Mouse (Mus musculus): ENCODE data around the gene Ppp1r26. TPM values are rescaled to one million over a fixed set of nuclear protein-coding genes. Genes with fewer than 3 reads are reported as not detected.
"Not testable (repeated sequence)": the region's sequence is repeated elsewhere in the genome, so short reads cannot be mapped to it uniquely, and the experiment has no call there.

The Ppp1r26 gene
- polyA plus RNA-seq, 1 experiment from 2014 or later = 2.8 TPM

DNA sequence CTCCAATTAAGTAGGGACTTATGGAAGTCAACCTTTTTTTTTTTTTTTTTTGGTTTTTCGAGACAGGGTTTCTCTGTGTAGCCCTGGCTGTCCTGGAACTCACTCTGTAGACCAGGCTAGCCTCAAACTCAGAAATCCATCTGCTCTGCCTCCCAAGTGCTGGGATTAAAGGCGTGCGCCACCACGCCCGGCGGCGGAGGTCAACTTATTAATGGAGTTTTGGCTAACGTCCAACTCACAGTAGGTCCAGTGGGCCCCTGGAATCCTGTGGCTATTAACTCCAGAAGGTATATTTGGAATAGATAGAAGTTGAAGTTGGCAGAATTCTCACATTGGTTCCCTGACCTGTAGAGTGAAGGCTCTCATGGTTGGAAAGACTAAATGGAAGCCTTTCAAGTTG lies 25.4 kb downstream of the Ppp1r26 start:
- not testable (repeated sequence) for H3K9ac ChIP-seq (ENCODE audit: low read length); H3K27me3 ChIP-seq (ENCODE audit: control insufficient read depth, insufficient read depth, low read length); H3K4me3 ChIP-seq (ENCODE audit: low read length); H3K27ac ChIP-seq (ENCODE audit: low read length); H3K4me2 ChIP-seq (ENCODE audit: low read depth, low read length); H3K9me3 ChIP-seq (replicated peaks; ENCODE audit: control insufficient read depth, low read length); ATAC-seq (replicated peaks; ENCODE audit: extremely low read depth, insufficient read depth, low FRiP score); H3K4me1 ChIP-seq (ENCODE audit: control insufficient read depth, insufficient read depth, low read length)
- WGBS = 91% methylated on average over 8 of the region's 8 CpGs
- peaks cover 32% of the 10 kb centered on the region for H3K36me3 ChIP-seq (ENCODE audit: control insufficient read depth, insufficient read depth)

GRCm38 (mm10) chr2:28477993-28478392 lies 31.4 kb downstream of the Ppp1r26 start:
- H3K27me3 ChIP-seq (ENCODE audit: control insufficient read depth, insufficient read depth, low read length); H3K4me2 ChIP-seq (ENCODE audit: low read depth, low read length); H3K9ac ChIP-seq (ENCODE audit: low read length); H3K27ac ChIP-seq (ENCODE audit: low read length); H3K36me3 ChIP-seq (ENCODE audit: control insufficient read depth, insufficient read depth); ATAC-seq (replicated peaks; ENCODE audit: extremely low read depth, insufficient read depth, low FRiP score); H3K4me3 ChIP-seq (ENCODE audit: low read length); H3K9me3 ChIP-seq (replicated peaks; ENCODE audit: control insufficient read depth, low read length); H3K4me1 ChIP-seq (ENCODE audit: control insufficient read depth, insufficient read depth, low read length): not testable (repeated sequence)
- WGBS = 85% methylated on average over 5 of the region's 5 CpGs

DNA sequence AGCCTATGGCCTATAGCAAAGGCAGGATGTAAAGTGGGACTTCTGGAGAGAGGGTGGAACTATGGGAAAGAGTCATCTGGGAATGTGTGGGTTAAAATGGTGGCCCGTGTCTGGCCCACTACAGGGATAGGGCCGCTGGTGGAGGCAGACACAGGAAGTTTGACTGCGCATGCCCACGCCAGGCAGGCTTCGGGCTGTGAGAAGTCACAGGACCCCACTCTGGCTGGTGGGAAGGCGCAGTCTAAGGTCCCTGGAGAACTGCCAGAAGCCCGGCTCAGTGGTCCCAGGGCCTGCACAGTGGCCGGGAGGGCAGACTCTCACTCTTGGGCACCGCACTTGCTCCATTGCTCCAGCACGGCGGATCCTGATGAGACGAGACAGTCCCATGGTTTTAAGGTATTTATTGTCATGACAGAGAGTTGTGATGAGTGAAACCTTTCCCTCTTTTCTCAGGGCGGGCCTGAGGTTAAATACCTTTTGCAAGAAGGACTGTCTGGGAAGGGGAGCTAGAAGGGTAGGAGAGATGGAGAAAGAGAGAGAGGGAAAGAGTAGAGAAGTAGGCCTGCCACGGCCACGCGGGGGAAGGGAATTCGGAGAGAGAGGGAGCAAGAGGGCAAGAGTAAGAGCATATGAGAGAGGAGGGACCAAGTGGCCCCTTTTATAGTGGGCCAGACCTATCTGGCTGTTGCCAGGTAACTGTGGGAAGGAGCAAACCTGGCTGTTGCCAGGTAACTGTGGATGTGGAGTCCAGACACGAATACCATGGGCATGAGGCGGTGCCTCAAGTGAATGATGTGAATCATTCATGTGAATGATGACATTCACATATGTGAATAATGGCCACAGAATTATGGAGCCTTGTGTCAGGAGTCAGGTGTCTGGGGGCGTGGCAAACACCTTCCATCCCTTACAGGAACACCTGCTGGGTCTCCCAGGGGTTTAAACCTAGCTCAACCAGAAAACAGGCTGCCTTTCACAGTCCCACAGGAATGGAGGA lies 32.9 kb downstream of the Ppp1r26 start:
- H3K4me1 ChIP-seq (ENCODE audit: control insufficient read depth, insufficient read depth, low read length) = no peaks in the 10 kb centered on the region
- no peaks in the 10 kb centered on the region for H3K27me3 ChIP-seq (ENCODE audit: control insufficient read depth, insufficient read depth, low read length)
- 67% methylated on average over 20 of the region's 20 CpGs for WGBS
- no peak for ATAC-seq (replicated peaks; ENCODE audit: extremely low read depth, insufficient read depth, low FRiP score)
- no peak overlapping the region for H3K27ac ChIP-seq (ENCODE audit: low read length)
- no peaks in the 10 kb centered on the region for H3K9me3 ChIP-seq (replicated peaks; ENCODE audit: control insufficient read depth, low read length)
- H3K4me2 ChIP-seq (ENCODE audit: low read depth, low read length) = no peak overlapping the region
- no peak overlapping the region for H3K9ac ChIP-seq (ENCODE audit: low read length)
- H3K36me3 ChIP-seq (ENCODE audit: control insufficient read depth, insufficient read depth) = no peaks in the 10 kb centered on the region
- no peak overlapping the region for H3K4me3 ChIP-seq (ENCODE audit: low read length)

DNA sequence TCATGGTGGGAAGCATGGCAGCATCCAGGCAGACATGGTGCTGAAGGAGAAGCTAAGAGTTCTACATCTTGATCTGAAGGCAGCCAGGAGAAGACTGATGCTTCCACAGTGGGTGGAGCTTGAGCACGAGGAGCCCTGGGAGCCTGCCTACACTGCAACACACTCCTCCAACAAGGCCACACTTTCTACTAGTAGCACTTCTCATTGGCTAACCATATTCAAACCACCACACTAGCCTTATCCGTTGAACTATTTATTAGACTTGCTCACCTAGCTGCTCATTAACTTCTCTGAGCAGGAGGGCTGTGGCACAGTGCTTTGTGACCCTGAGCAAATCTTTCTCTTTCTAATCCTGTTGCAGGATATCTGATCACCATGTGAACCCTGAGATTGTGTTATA lies 37.3 kb downstream of the Ppp1r26 start:
- Histone ChIP-seq H3K36me3 (ENCODE audit: control insufficient read depth, insufficient read depth) (no peaks in the 10 kb centered on the region), H3K9ac (ENCODE audit: low read length) (no peak overlapping the region), H3K4me1 (ENCODE audit: control insufficient read depth, insufficient read depth, low read length) (no peaks in the 10 kb centered on the region), H3K9me3 (replicated peaks; ENCODE audit: control insufficient read depth, low read length) (no peaks in the 10 kb centered on the region), H3K27me3 (ENCODE audit: control insufficient read depth, insufficient read depth, low read length) (no peaks in the 10 kb centered on the region), H3K4me3 (ENCODE audit: low read length) (no peak overlapping the region), H3K4me2 (ENCODE audit: low read depth, low read length) (no peak overlapping the region), H3K27ac (ENCODE audit: low read length) (no peak overlapping the region)
- ATAC-seq (replicated peaks; ENCODE audit: extremely low read depth, insufficient read depth, low FRiP score) = no peak
- WGBS = 69% methylated on average over 2 of the region's 2 CpGs

DNA sequence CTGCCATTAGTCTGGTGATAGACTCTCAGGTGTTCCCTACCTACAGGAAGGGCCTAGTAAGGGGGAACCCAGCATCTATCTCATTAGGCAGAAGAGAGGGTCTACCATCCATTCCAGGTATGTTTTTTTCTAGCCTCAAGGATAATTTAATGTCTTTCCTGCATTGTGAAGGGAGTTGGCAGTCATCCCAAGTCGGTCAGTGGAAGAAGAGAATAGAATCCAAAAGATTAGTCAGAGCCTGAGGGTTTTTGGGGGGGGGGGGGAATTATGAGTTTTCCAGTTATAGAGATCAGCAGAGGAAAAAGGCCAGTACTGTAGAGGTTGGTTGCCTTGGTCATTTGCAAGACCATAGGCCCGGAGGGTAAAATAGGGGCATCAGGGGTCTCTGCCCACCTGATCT lies 47.9 kb downstream of the Ppp1r26 start:
- no peak for ATAC-seq (replicated peaks; ENCODE audit: extremely low read depth, insufficient read depth, low FRiP score)
- Histone ChIP-seq H3K27me3 (ENCODE audit: control insufficient read depth, insufficient read depth, low read length) (no peaks in the 10 kb centered on the region), H3K9me3 (replicated peaks; ENCODE audit: control insufficient read depth, low read length) (no peaks in the 10 kb centered on the region), H3K4me3 (ENCODE audit: low read length) (no peak overlapping the region), H3K9ac (ENCODE audit: low read length) (no peak overlapping the region), H3K27ac (ENCODE audit: low read length) (no peak overlapping the region), H3K36me3 (ENCODE audit: control insufficient read depth, insufficient read depth) (no peaks in the 10 kb centered on the region), H3K4me2 (ENCODE audit: low read depth, low read length) (no peak overlapping the region), H3K4me1 (ENCODE audit: control insufficient read depth, insufficient read depth, low read length) (no peaks in the 10 kb centered on the region)
- 65% methylated on average over 2 of the region's 2 CpGs for WGBS

DNA sequence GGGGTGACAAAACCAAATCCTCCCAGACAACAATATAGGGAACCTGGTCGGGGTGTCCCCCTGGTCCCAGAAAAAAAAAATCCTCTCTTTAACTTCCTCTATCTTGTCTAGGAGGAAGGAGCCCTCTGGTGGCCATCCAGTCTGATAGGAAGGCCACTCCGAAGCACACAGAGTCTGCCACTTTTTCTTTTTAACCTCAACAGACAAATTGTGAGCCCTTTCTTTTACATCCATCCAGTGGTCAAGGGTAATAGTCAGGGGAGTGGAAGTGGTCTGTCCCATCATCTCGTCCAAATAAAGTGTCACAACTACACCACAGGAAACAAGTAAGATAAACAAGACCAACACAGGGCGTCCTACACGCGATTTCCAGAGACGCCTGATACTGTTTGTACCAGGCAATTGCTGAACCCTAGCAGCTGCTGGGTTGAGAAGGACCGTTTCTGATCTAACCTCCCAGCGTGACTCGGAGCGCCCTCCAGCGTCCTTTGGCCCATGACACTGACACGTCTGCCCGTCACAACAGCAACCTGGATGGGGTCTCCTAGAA lies 48.7 kb downstream of the Ppp1r26 start:
- H3K4me2 ChIP-seq (ENCODE audit: low read depth, low read length) = no peak overlapping the region
- H3K9ac ChIP-seq (ENCODE audit: low read length) = no peak overlapping the region
- H3K4me3 ChIP-seq (ENCODE audit: low read length) = no peak overlapping the region
- ATAC-seq (replicated peaks; ENCODE audit: extremely low read depth, insufficient read depth, low FRiP score) = no peak
- no peaks in the 10 kb centered on the region for H3K4me1 ChIP-seq (ENCODE audit: control insufficient read depth, insufficient read depth, low read length)
- H3K27ac ChIP-seq (ENCODE audit: low read length) = no peak overlapping the region
- 75% methylated on average over 14 of the region's 14 CpGs for WGBS
- no peaks in the 10 kb centered on the region for H3K27me3 ChIP-seq (ENCODE audit: control insufficient read depth, insufficient read depth, low read length)
- H3K36me3 ChIP-seq (ENCODE audit: control insufficient read depth, insufficient read depth) = no peaks in the 10 kb centered on the region
- H3K9me3 ChIP-seq (replicated peaks; ENCODE audit: control insufficient read depth, low read length) = no peaks in the 10 kb centered on the region

- Histone ChIP-seq H3K9me3 (replicated peaks; ENCODE audit: control insufficient read depth, low read length) (no peaks in the 10 kb centered on the region), H3K36me3 (ENCODE audit: control insufficient read depth, insufficient read depth) (no peaks in the 10 kb centered on the region), H3K9ac (ENCODE audit: low read length) (no peak overlapping the region), H3K4me2 (ENCODE audit: low read depth, low read length) (no peak overlapping the region), H3K27me3 (ENCODE audit: control insufficient read depth, insufficient read depth, low read length) (no peaks in the 10 kb centered on the region), H3K27ac (ENCODE audit: low read length) (no peak overlapping the region), H3K4me1 (ENCODE audit: control insufficient read depth, insufficient read depth, low read length) (no peaks in the 10 kb centered on the region), H3K4me3 (ENCODE audit: low read length) (no peak overlapping the region)
- no peak for ATAC-seq (replicated peaks; ENCODE audit: extremely low read depth, insufficient read depth, low FRiP score)
- WGBS = 75% methylated on average over 16 of the region's 16 CpGs
Observed at GRCm38 (mm10) chr2:28495801-28496595, 49.4 kb downstream of the Ppp1r26 start.

GRCm38 (mm10) chr2:28496671-28497070 lies 50.1 kb downstream of the Ppp1r26 start, which contains the start of gene Gbgt1:
Gene Gbgt1 (plus strand): TSS chr2:28496891.
- Histone ChIP-seq H3K9me3 (replicated peaks; ENCODE audit: control insufficient read depth, low read length) (no peaks in the 10 kb centered on the region), H3K4me3 (ENCODE audit: low read length) (no peak within 1 kb of the TSS), H3K9ac (ENCODE audit: low read length) (no peak within 1 kb of the TSS), H3K27ac (ENCODE audit: low read length) (no peak within 1 kb of the TSS), H3K36me3 (ENCODE audit: control insufficient read depth, insufficient read depth) (no peaks in the 10 kb centered on the region), H3K4me1 (ENCODE audit: control insufficient read depth, insufficient read depth, low read length) (no peaks in the 10 kb centered on the region), H3K4me2 (ENCODE audit: low read depth, low read length) (no peak within 1 kb of the TSS), H3K27me3 (ENCODE audit: control insufficient read depth, insufficient read depth, low read length) (no peaks in the 10 kb centered on the region)
- 74% methylated on average over 5 of the region's 5 CpGs for WGBS
- no peak for ATAC-seq (replicated peaks; ENCODE audit: extremely low read depth, insufficient read depth, low FRiP score)

DNA sequence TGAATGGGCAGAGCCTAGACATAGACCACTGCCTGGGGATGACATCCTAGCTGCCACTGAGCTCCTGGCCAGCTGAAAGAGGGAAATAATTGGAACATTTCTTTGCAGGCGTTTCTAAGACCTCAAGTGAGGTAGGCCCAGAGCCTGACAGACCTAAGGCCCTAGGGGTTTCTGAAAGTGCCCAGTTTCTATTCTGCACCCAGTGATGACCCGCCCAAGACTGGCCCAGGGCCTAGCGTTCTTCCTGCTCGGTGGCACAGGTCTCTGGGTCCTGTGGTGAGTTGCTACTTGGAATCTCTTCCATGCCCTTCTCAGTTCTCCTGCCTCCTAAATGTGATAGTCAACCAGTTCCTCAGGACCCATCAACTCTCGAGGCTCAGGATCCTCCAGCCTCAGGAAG lies 51.0 kb downstream of the Ppp1r26 start:
- Histone ChIP-seq H3K9me3 (replicated peaks; ENCODE audit: control insufficient read depth, low read length) (no peaks in the 10 kb centered on the region), H3K36me3 (ENCODE audit: control insufficient read depth, insufficient read depth) (no peaks in the 10 kb centered on the region), H3K9ac (ENCODE audit: low read length) (no peak overlapping the region), H3K27ac (ENCODE audit: low read length) (no peak overlapping the region), H3K4me1 (ENCODE audit: control insufficient read depth, insufficient read depth, low read length) (no peaks in the 10 kb centered on the region), H3K27me3 (ENCODE audit: control insufficient read depth, insufficient read depth, low read length) (no peaks in the 10 kb centered on the region), H3K4me3 (ENCODE audit: low read length) (no peak overlapping the region), H3K4me2 (ENCODE audit: low read depth, low read length) (no peak overlapping the region)
- ATAC-seq (replicated peaks; ENCODE audit: extremely low read depth, insufficient read depth, low FRiP score) = no peak
- 73% methylated on average over 5 of the region's 5 CpGs for WGBS

Data from heart, embryonic 16.5 days (tissue).